Mouse (Mus musculus) midbrain, embryonic 14.5 days (tissue): ENCODE results near the gene Gm13290. TPM values are rescaled to one million over a fixed set of nuclear protein-coding genes. Genes with fewer than 3 reads are reported as not detected.
A peak's percentile ranks its signal among the peaks of the same experiment; 100 is the strongest.
"Not testable (repeated sequence)": the region's sequence is repeated elsewhere in the genome, so short reads cannot be mapped to it uniquely, and the experiment has no call there.

Experiments used
- ATAC-seq: fragments of 200-750 bp; cut with Nextera tagmentation; 2 replicates; pipeline ENCODE4 v1.8.0; 2017; ENCODE audit warnings: moderate number of reproducible peaks, moderate library complexity; ENCODE audit not compliant: low FRiP score, low TSS enrichment
- DNase-seq: peaks from one replicate; pipeline ENCODE4 v3.0.0-alpha.2; 2015
- H3K27ac ChIP-seq: fragments of 300-500 bp; sonication (generic); replicated peaks from 2 replicates; pipeline ENCODE4 v1.5.1; 2014; ENCODE audit warnings: mild to moderate bottlenecking, low read depth, low read length, moderate library complexity
- H3K27me3 ChIP-seq: fragments of 300-500 bp; sonication (generic); 2 replicates; pipeline ENCODE4 v1.6.1; 2014; ENCODE audit warnings: low read length, control low read depth, mixed read lengths; ENCODE audit not compliant: control insufficient read depth, insufficient read depth
- H3K36me3 ChIP-seq: fragments of 300-500 bp; sonication (generic); 2 replicates; pipeline ENCODE4 v1.6.1; 2014; ENCODE audit warnings: low read length, control low read depth; ENCODE audit not compliant: control insufficient read depth, insufficient read depth
- H3K4me1 ChIP-seq: fragments of 300-500 bp; sonication (generic); 2 replicates; pipeline ENCODE4 v1.6.1; 2014; ENCODE audit warnings: mild to moderate bottlenecking, antibody characterized with exemption, low read length, control low read depth; ENCODE audit not compliant: control insufficient read depth, insufficient read depth
- H3K4me2 ChIP-seq: fragments of 300-500 bp; sonication (generic); 2 replicates; pipeline ENCODE4 v1.6.1; 2014; ENCODE audit warnings: mild to moderate bottlenecking, low read length, moderate library complexity
- H3K4me3 ChIP-seq: fragments of 300-500 bp; sonication (generic); replicated peaks from 2 replicates; pipeline ENCODE4 v1.5.1; 2014; ENCODE audit warnings: low read depth, low read length
- H3K9ac ChIP-seq: fragments of 300-500 bp; sonication (generic); replicated peaks from 2 replicates; pipeline ENCODE4 v1.6.1; 2014; ENCODE audit warnings: mild to moderate bottlenecking, low read length, moderate library complexity
- H3K9me3 ChIP-seq: fragments of 300-500 bp; sonication (generic); 2 replicates; pipeline ENCODE4 v1.6.1; 2016; ENCODE audit warnings: low read length, control low read depth, mixed read lengths; ENCODE audit not compliant: control insufficient read depth
- WGBS: fragments of 180-500 bp; shearing (Covaris S2); extraction: QIAGEN DNeasy Blood & Tissue Kit; methylation state at CpG from one replicate; pipeline ENCODE4 v1.1.7; 2014; 5-methylcytosine and 5-hydroxymethylcytosine counted together
- polyA plus RNA-seq: library from polyadenylated mRNA; unstranded; fragments of >200 nt; fragmentation: Nextera tagmentation; extraction: Ambion mirVana; gene quantifications from 2 replicates; pipeline ENCODE4 v1.2.1, GENCODE M21; 2014

Gm13290 gene
- polyA plus RNA-seq, 1 experiment from 2014 or later = not detected

- H3K4me1 ChIP-seq, H3K27me3 ChIP-seq, H3K27ac ChIP-seq, H3K4me2 ChIP-seq, H3K4me3 ChIP-seq, DNase-seq, H3K9ac ChIP-seq, H3K9me3 ChIP-seq, H3K36me3 ChIP-seq, ATAC-seq: not testable (repeated sequence)
- 73% methylated on average over 15 of the region's 15 CpGs for WGBS
These were observed 18.8 kb upstream of the Gm13290 start, which contains the start of gene Gm13271 for GRCm38 (mm10) chr4:88754818-88755340. Gm13271 (plus strand) TSS chr4:88754868.

- not testable (repeated sequence) for H3K27me3 ChIP-seq, ATAC-seq, H3K36me3 ChIP-seq, H3K9me3 ChIP-seq, H3K4me1 ChIP-seq, DNase-seq
- peak overlapping the region; percentile 38 for H3K4me3 ChIP-seq
- H3K27ac ChIP-seq = peak overlapping the region; percentile 55; the same call in 1 of the 2 replicates
- H3K9ac ChIP-seq = peak overlapping the region; percentile 49
- peak overlapping the region; percentile 75 for H3K4me2 ChIP-seq
- WGBS = 12% methylated on average over 28 of the region's 31 CpGs
These were observed 16.8 kb upstream of the Gm13290 start for GRCm38 (mm10) chr4:88756581-88757513.

- ATAC-seq = peak; percentile 100
These were observed 16.0 kb upstream of the Gm13290 start for GRCm38 (mm10) chr4:88757628-88758031.

GRCm38 (mm10) chr4:88758751-88759150 is 14.9 kb upstream of the Gm13290 start:
- not testable (repeated sequence) for H3K27me3 ChIP-seq, H3K36me3 ChIP-seq, H3K4me1 ChIP-seq, H3K27ac ChIP-seq, H3K9ac ChIP-seq, H3K9me3 ChIP-seq, ATAC-seq, DNase-seq, H3K4me3 ChIP-seq, H3K4me2 ChIP-seq
- WGBS = 89% methylated on average over 9 of the region's 9 CpGs

More at GRCm38 (mm10) chr4:88757628-88758031, 16.0 kb upstream of the Gm13290 start:
- H3K4me1 ChIP-seq, H3K27me3 ChIP-seq, H3K36me3 ChIP-seq, H3K9me3 ChIP-seq: not testable (repeated sequence)
- WGBS = 0% methylated on average over 19 of the region's 21 CpGs
- Histone ChIP-seq H3K4me3 (peak overlapping the region; percentile 38), H3K4me2 (peak overlapping the region; percentile 75), H3K9ac (peak overlapping the region; percentile 49), H3K27ac (peak overlapping the region; percentile 55; the same call in 1 of the 2 replicates)
- DNase-seq = peak; percentile 90

GRCm38 (mm10) chr4:88759610-88760268 is 13.9 kb upstream of the Gm13290 start, which contains the start of gene Gm13283:
Gm13283 (plus strand) TSS chr4:88760119.
- 21% methylated on average over 8 of the region's 14 CpGs for WGBS
- not testable (repeated sequence) for H3K9me3 ChIP-seq, H3K27ac ChIP-seq, ATAC-seq, H3K9ac ChIP-seq, H3K27me3 ChIP-seq, H3K36me3 ChIP-seq, DNase-seq, H3K4me1 ChIP-seq
- peak within 1 kb of the TSS; percentile 21; the same call in 1 of the 2 replicates for H3K4me3 ChIP-seq
- peak within 1 kb of the TSS; percentile 51 for H3K4me2 ChIP-seq

- Histone ChIP-seq H3K4me3 (peak overlapping the region; percentile 21; the same call in 1 of the 2 replicates), H3K4me2 (peak overlapping the region; percentile 51)
- H3K27ac ChIP-seq, H3K36me3 ChIP-seq, ATAC-seq, H3K4me1 ChIP-seq, H3K9me3 ChIP-seq, H3K9ac ChIP-seq, H3K27me3 ChIP-seq: not testable (repeated sequence)
- peak; percentile 81 for DNase-seq
- WGBS = 0% methylated on average over 24 of the region's 28 CpGs
These were observed 13.2 kb upstream of the Gm13290 start for GRCm38 (mm10) chr4:88760431-88760830.

- not testable (repeated sequence) for H3K27ac ChIP-seq, H3K4me1 ChIP-seq, H3K9me3 ChIP-seq, ATAC-seq, H3K27me3 ChIP-seq, H3K9ac ChIP-seq, H3K4me2 ChIP-seq, H3K4me3 ChIP-seq, H3K36me3 ChIP-seq, DNase-seq
- 73% methylated on average over 6 of the region's 8 CpGs for WGBS
These were observed 11.9 kb upstream of the Gm13290 start for GRCm38 (mm10) chr4:88761776-88762175.

GRCm38 (mm10) chr4:88762341-88762740 is 11.3 kb upstream of the Gm13290 start:
- not testable (repeated sequence) for DNase-seq, H3K27ac ChIP-seq, H3K36me3 ChIP-seq, ATAC-seq, H3K9ac ChIP-seq, H3K4me2 ChIP-seq, H3K4me1 ChIP-seq, H3K4me3 ChIP-seq, H3K9me3 ChIP-seq, H3K27me3 ChIP-seq
- 65% methylated on average over 8 of the region's 9 CpGs for WGBS
